8 mouse cellular contexts compared by ENCODE assay signal in the genomic region with DNA sequence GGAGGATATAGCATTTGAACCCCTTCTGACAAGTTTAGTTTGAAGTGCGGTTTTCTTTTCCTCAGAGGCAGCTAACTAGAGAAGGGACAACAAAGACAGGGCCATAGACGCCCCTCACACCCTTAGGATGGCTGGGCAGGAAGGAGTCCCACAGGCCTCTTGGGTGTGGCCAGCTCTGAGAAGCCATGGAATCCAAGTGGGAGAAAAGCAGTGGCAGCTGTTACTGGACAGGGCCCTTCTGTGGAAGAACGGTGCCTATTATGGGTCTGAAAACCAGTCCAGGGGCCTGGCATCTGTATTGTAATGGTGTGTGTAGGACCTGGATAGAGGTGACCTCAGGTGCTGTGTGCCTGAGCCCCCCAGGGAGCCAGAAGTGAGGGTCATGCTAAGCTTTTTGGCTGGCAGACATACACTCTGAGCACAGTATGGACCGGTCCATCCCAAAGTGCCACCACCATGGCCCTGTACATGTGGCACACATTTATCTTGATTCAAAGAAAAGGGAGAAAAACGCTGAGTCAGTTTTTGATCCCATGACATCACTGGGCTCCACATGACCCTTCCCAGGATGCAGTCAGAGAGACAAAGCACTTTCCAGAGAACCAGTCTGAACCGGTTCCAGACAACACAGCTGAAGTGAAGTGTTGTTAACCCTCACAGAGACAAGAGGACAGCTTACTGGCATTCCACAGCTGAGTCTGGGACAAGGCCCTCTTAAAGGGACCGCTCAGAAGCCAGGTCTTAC. TPM values are rescaled to one million over a fixed set of nuclear protein-coding genes. Genes with fewer than 3 reads are reported as not detected.
DNase-seq lines count a peak whose midpoint lies in the region; ATAC-seq and TF ChIP-seq lines count a peak whose summit lies in the region.

No protein-coding gene starts in this region.

- peak overlapping the region; percentile 19; the same call in 1 of the 2 replicates for H3K27ac ChIP-seq in layer of hippocampus, adult 2 months
- peak overlapping the region; percentile 71 for H3K27ac ChIP-seq in forebrain, embryonic 12.5 days
- H3K27ac ChIP-seq in hindbrain, postnatal 0 days = peak overlapping the region; percentile 38; the same call in 1 of the 2 replicates
- no peak overlapping the region for H3K27ac ChIP-seq in liver, embryonic 16.5 days (ENCODE audit: low read length)

- WGBS in forebrain, embryonic 12.5 days = 65% methylated on average over 7 of the region's 7 CpGs
- WGBS in hindbrain, postnatal 0 days = 56% methylated on average over 7 of the region's 7 CpGs
- 71% methylated on average over 7 of the region's 7 CpGs for WGBS in liver, embryonic 16.5 days (ENCODE audit: insufficient replicate concordance)

- no peak for TF ChIP-seq CTCF in layer of hippocampus, adult 2 months (conservative IDR thresholded peaks at IDR 0.05)
- no peak for TF ChIP-seq CTCF in hindbrain, postnatal 0 days (IDR thresholded peaks at IDR 0.05; ENCODE audit: low read depth)

- no peak overlapping the region for H3K4me3 ChIP-seq in layer of hippocampus, adult 2 months
- H3K4me3 ChIP-seq in forebrain, embryonic 12.5 days (replicated peaks) = no peak overlapping the region
- no peak overlapping the region for H3K4me3 ChIP-seq in hindbrain, postnatal 0 days (ENCODE audit: low read length)
- H3K4me3 ChIP-seq in liver, embryonic 16.5 days (ENCODE audit: low read depth, low read length) = no peak overlapping the region

- ATAC-seq in forebrain, embryonic 12.5 days (ENCODE audit: low FRiP score) = peak; percentile 81
- peak; percentile 94 for ATAC-seq in hindbrain, postnatal 0 days
- ATAC-seq in liver, embryonic 16.5 days (ENCODE audit: low read depth) = peak; percentile 22; the same call in 1 of the 2 replicates

- peaks cover 15% of the 10 kb centered on the region for H3K4me1 ChIP-seq in forebrain, embryonic 12.5 days
- no peaks in the 10 kb centered on the region for H3K4me1 ChIP-seq in hindbrain, postnatal 0 days (ENCODE audit: insufficient read depth, low read length)
- peaks cover 30% of the 10 kb centered on the region for H3K4me1 ChIP-seq in liver, embryonic 16.5 days (ENCODE audit: control insufficient read depth, low read depth, low read length)

- no peaks in the 10 kb centered on the region for H3K9me3 ChIP-seq in forebrain, embryonic 12.5 days
- H3K9me3 ChIP-seq in hindbrain, postnatal 0 days (ENCODE audit: low read length) = no peaks in the 10 kb centered on the region
- H3K9me3 ChIP-seq in liver, embryonic 16.5 days (replicated peaks; ENCODE audit: control insufficient read depth, low read length) = no peaks in the 10 kb centered on the region

- no peak for DNase-seq in layer of hippocampus, adult 2 months (ENCODE audit: low spot score in 2 of 2)
- no peak for DNase-seq in layer of hippocampus, postnatal 25 days (ENCODE audit: extremely low spot score in 1 of 2, low spot score in 1 of 2)
- peak; percentile 71 for DNase-seq in hindbrain, postnatal 0 days (ENCODE audit: low spot score)
- DNase-seq in retina, embryonic 14.5 days (ENCODE audit: low spot score) = peak; percentile 68
- DNase-seq in right cerebral cortex, adult 18-20 months = no peak
- DNase-seq in left cerebral cortex, adult 18-20 months (ENCODE audit: low spot score in 2 of 2) = no peak

- no peak overlapping the region for H3K4me2 ChIP-seq in forebrain, embryonic 12.5 days
- H3K4me2 ChIP-seq in hindbrain, postnatal 0 days (ENCODE audit: low read depth, low read length) = no peak overlapping the region
- H3K4me2 ChIP-seq in liver, embryonic 16.5 days (ENCODE audit: low read depth, low read length) = no peak overlapping the region

- no peak overlapping the region for H3K9ac ChIP-seq in forebrain, embryonic 12.5 days
- H3K9ac ChIP-seq in hindbrain, postnatal 0 days (replicated peaks; ENCODE audit: low read length) = no peak overlapping the region
- H3K9ac ChIP-seq in liver, embryonic 16.5 days (ENCODE audit: low read depth, low read length) = no peak overlapping the region

- H3K36me3 ChIP-seq in forebrain, embryonic 12.5 days (replicated peaks) = peaks cover 24% of the 10 kb centered on the region
- H3K36me3 ChIP-seq in hindbrain, postnatal 0 days (ENCODE audit: insufficient read depth, low read length) = no peaks in the 10 kb centered on the region; the same call in 1 of the 2 replicates
- peaks cover 3% of the 10 kb centered on the region; the same call in 1 of the 2 replicates for H3K36me3 ChIP-seq in liver, embryonic 16.5 days (ENCODE audit: control insufficient read depth, insufficient read depth)

- H3K27me3 ChIP-seq in forebrain, embryonic 12.5 days = no peaks in the 10 kb centered on the region
- no peaks in the 10 kb centered on the region for H3K27me3 ChIP-seq in hindbrain, postnatal 0 days (ENCODE audit: insufficient read depth, low read length)
- no peaks in the 10 kb centered on the region for H3K27me3 ChIP-seq in liver, embryonic 16.5 days (ENCODE audit: control insufficient read depth, insufficient read depth, low read depth, low read length)

RNA-seq across cellular contexts. Expression of a gene that starts 33.7 kb away (rescaled TPM):
- 10 to 100 TPM; 29.3 to 32.5 TPM for total RNA-seq in layer of hippocampus, adult 2 months (2021)
- 10 to 100 TPM; 29.0 to 37.5 TPM for total RNA-seq in layer of hippocampus, postnatal 25 days (2021)
- 7.0 and 9.8 TPM in 2 replicates for polyA plus RNA-seq in forebrain, embryonic 12.5 days (2016; fragmentation: Nextera tagmentation; extraction: Ambion mirVana)
- total RNA-seq in hindbrain, postnatal 0 days (2014; rRNA removed) = 8.4 and 10.7 TPM in 2 replicates
- polyA plus RNA-seq in hindbrain, postnatal 0 days (2015; fragmentation: Nextera tagmentation; extraction: Ambion mirVana) = 13.3 and 13.8 TPM in 2 replicates
- polyA plus RNA-seq in liver, embryonic 16.5 days (2015; fragmentation: Nextera tagmentation; extraction: Ambion mirVana) = 0.63 and 0.77 TPM in 2 replicates
- total RNA-seq in left cerebral cortex, adult 18-20 months (2021) = 10 to 100 TPM; 28.3 to 30.7 TPM

RNA-seq across cellular contexts. Expression of a gene that starts 33.9 kb away (rescaled TPM):
- total RNA-seq in layer of hippocampus, adult 2 months (2021) = 100 to 1,000 TPM; 154 to 157 TPM
- total RNA-seq in layer of hippocampus, postnatal 25 days (2021) = 100 to 1,000 TPM; 159 to 174 TPM
- polyA plus RNA-seq in forebrain, embryonic 12.5 days (2016; fragmentation: Nextera tagmentation; extraction: Ambion mirVana) = 165 and 168 TPM in 2 replicates
- total RNA-seq in hindbrain, postnatal 0 days (2014; rRNA removed) = 61.0 and 91.4 TPM in 2 replicates
- 269 and 275 TPM in 2 replicates for polyA plus RNA-seq in hindbrain, postnatal 0 days (2015; fragmentation: Nextera tagmentation; extraction: Ambion mirVana)
- 103 and 104 TPM in 2 replicates for polyA plus RNA-seq in liver, embryonic 16.5 days (2015; fragmentation: Nextera tagmentation; extraction: Ambion mirVana)
- total RNA-seq in left cerebral cortex, adult 18-20 months (2021) = 100 to 1,000 TPM; 148 to 155 TPM

RNA-seq across cellular contexts. Expression of a gene that starts 34.2 kb away (rescaled TPM):
- total RNA-seq in layer of hippocampus, adult 2 months (2021) = under 1 TPM in 1 of 2 experiments, not detected in 1; 0.64 TPM
- under 1 TPM; 0.27 to 0.28 TPM for total RNA-seq in layer of hippocampus, postnatal 25 days (2021)
- 4.2 and 4.3 TPM in 2 replicates for polyA plus RNA-seq in forebrain, embryonic 12.5 days (2016; fragmentation: Nextera tagmentation; extraction: Ambion mirVana)
- total RNA-seq in hindbrain, postnatal 0 days (2014; rRNA removed) = 1.6 and 1.8 TPM in 2 replicates
- 3.7 and 4.3 TPM in 2 replicates for polyA plus RNA-seq in hindbrain, postnatal 0 days (2015; fragmentation: Nextera tagmentation; extraction: Ambion mirVana)
- 1.1 and 1.6 TPM in 2 replicates for polyA plus RNA-seq in liver, embryonic 16.5 days (2015; fragmentation: Nextera tagmentation; extraction: Ambion mirVana)
- not detected for total RNA-seq in left cerebral cortex, adult 18-20 months (2021)

RNA-seq across cellular contexts. Expression of a gene that starts 48.7 kb away (rescaled TPM):
- under 1 TPM; 0.69 to 0.72 TPM for total RNA-seq in layer of hippocampus, adult 2 months (2021)
- total RNA-seq in layer of hippocampus, postnatal 25 days (2021) = 1 to 10 TPM in 1 of 2 experiments, under 1 TPM in 1; 0.89 to 1.3 TPM
- polyA plus RNA-seq in forebrain, embryonic 12.5 days (2016; fragmentation: Nextera tagmentation; extraction: Ambion mirVana) = 0.77 and 1.1 TPM in 2 replicates
- 14.3 and 19.2 TPM in 2 replicates for total RNA-seq in hindbrain, postnatal 0 days (2014; rRNA removed)
- 6.9 and 7.2 TPM in 2 replicates for polyA plus RNA-seq in hindbrain, postnatal 0 days (2015; fragmentation: Nextera tagmentation; extraction: Ambion mirVana)
- polyA plus RNA-seq in liver, embryonic 16.5 days (2015; fragmentation: Nextera tagmentation; extraction: Ambion mirVana) = not detected in 2 replicates
- under 1 TPM; 0.33 to 0.59 TPM for total RNA-seq in left cerebral cortex, adult 18-20 months (2021)

RNA-seq across cellular contexts. Expression of a gene that starts 60.0 kb away (rescaled TPM):
- 10 to 100 TPM; 29.7 to 32.4 TPM for total RNA-seq in layer of hippocampus, adult 2 months (2021)
- total RNA-seq in layer of hippocampus, postnatal 25 days (2021) = 10 to 100 TPM; 30.7 TPM
- polyA plus RNA-seq in forebrain, embryonic 12.5 days (2016; fragmentation: Nextera tagmentation; extraction: Ambion mirVana) = 47.5 and 48.7 TPM in 2 replicates
- 38.4 and 41.9 TPM in 2 replicates for total RNA-seq in hindbrain, postnatal 0 days (2014; rRNA removed)
- 23.4 and 23.6 TPM in 2 replicates for polyA plus RNA-seq in hindbrain, postnatal 0 days (2015; fragmentation: Nextera tagmentation; extraction: Ambion mirVana)
- polyA plus RNA-seq in liver, embryonic 16.5 days (2015; fragmentation: Nextera tagmentation; extraction: Ambion mirVana) = 17.2 and 18.9 TPM in 2 replicates
- 10 to 100 TPM; 28.7 TPM for total RNA-seq in left cerebral cortex, adult 18-20 months (2021)

Comparison
In these comparisons a context has a peak if more than half of its experiments do, and no peak if none do; other contexts are left out.
1. DNase-seq: peak in hindbrain, postnatal 0 days (single experiment) and retina, embryonic 14.5 days (single experiment); none in layer of hippocampus, adult 2 months (0 of 2), layer of hippocampus, postnatal 25 days (0 of 2), right cerebral cortex, adult 18-20 months (single experiment) and left cerebral cortex, adult 18-20 months (0 of 2).
2. ATAC-seq: peak in every context shown above with its lines; median percentile 94 in hindbrain, postnatal 0 days; 81 in forebrain, embryonic 12.5 days; 22 in liver, embryonic 16.5 days.